Mouse (Mus musculus): ENCODE data around the gene Tbxa2r. TPM values are rescaled to one million over a fixed set of nuclear protein-coding genes. Genes with fewer than 3 reads are reported as not detected.

The Tbxa2r gene
- polyA plus RNA-seq, 1 experiment, result 0.16 TPM

GRCm38 (mm10) chr10:81299585-81300351 is 28.8 kb upstream of the Tbxa2r start:
- H3ac ChIP-seq (ENCODE audit: control insufficient read depth, insufficient read length), result no peak overlapping the region
- no peak for TF ChIP-seq POLR2A (IDR thresholded peaks at IDR 0.05; ENCODE audit: insufficient read length, low read depth)
- TF ChIP-seq TCF12 (IDR thresholded peaks at IDR 0.05; ENCODE audit: insufficient read depth, poor library complexity, severe bottlenecking), result no peak
- no peak for TF ChIP-seq MAX (IDR thresholded peaks at IDR 0.05; ENCODE audit: low read depth)
- TF ChIP-seq E2F4 (IDR thresholded peaks at IDR 0.05; ENCODE audit: insufficient read depth), result no peak
- no peak for TF ChIP-seq POLR2AphosphoS2 (IDR thresholded peaks at IDR 0.05; ENCODE audit: insufficient read length, low read depth)
- no peak for TF ChIP-seq REST (IDR thresholded peaks at IDR 0.05; ENCODE audit: insufficient read depth, insufficient read length)
- TF ChIP-seq TCF3 (IDR thresholded peaks at IDR 0.05; ENCODE audit: insufficient read length, low read depth), result no peak
- TF ChIP-seq CEBPB (IDR thresholded peaks at IDR 0.05; ENCODE audit: insufficient read depth, poor library complexity, severe bottlenecking), result no peak
- TF ChIP-seq SRF (IDR thresholded peaks at IDR 0.05; ENCODE audit: control insufficient read depth, insufficient read length, low read depth), result no peak
- TF ChIP-seq USF1 (IDR thresholded peaks at IDR 0.05; ENCODE audit: low read depth), result no peak
- no peak for TF ChIP-seq MYOG (IDR thresholded peaks at IDR 0.05; ENCODE audit: control insufficient read depth in 1 of 3, insufficient read depth in 1 of 3, insufficient read length in 2 of 3, low read depth in 2 of 3)
- no peak for TF ChIP-seq MYOD1 (IDR thresholded peaks at IDR 0.05; ENCODE audit: control insufficient read depth in 1 of 3, insufficient read length in 2 of 3, low read depth in 2 of 3)
- no peak overlapping the region for H3K4me2 ChIP-seq (ENCODE audit: low read depth)
- peaks cover 45% of the 10 kb centered on the region for H3K79me2 ChIP-seq (ENCODE audit: control insufficient read depth, insufficient read depth)
- H3K36me3 ChIP-seq (ENCODE audit: control insufficient read depth, insufficient read depth), result no peaks in the 10 kb centered on the region
- H3K27me3 ChIP-seq (ENCODE audit: control insufficient read depth, insufficient read depth, insufficient read length), result no peaks in the 10 kb centered on the region
- no peak overlapping the region for H3K4me3 ChIP-seq

GRCm38 (mm10) chr10:81300352-81300907 is 28.1 kb upstream of the Tbxa2r start:
- TF ChIP-seq TCF12 (IDR thresholded peaks at IDR 0.05; ENCODE audit: insufficient read depth, poor library complexity, severe bottlenecking) (no peak), POLR2AphosphoS2 (IDR thresholded peaks at IDR 0.05; ENCODE audit: insufficient read length, low read depth) (no peak), SRF (IDR thresholded peaks at IDR 0.05; ENCODE audit: control insufficient read depth, insufficient read length, low read depth) (no peak), MAX (IDR thresholded peaks at IDR 0.05; ENCODE audit: low read depth) (no peak), USF1 (IDR thresholded peaks at IDR 0.05; ENCODE audit: low read depth) (no peak), MYOG (IDR thresholded peaks at IDR 0.05; ENCODE audit: control insufficient read depth in 1 of 3, insufficient read depth in 1 of 3, insufficient read length in 2 of 3, low read depth in 2 of 3) (no peak), REST (IDR thresholded peaks at IDR 0.05; ENCODE audit: insufficient read depth, insufficient read length) (no peak), CEBPB (IDR thresholded peaks at IDR 0.05; ENCODE audit: insufficient read depth, poor library complexity, severe bottlenecking) (no peak), POLR2A (IDR thresholded peaks at IDR 0.05; ENCODE audit: insufficient read length, low read depth) (no peak), MYOD1 (IDR thresholded peaks at IDR 0.05; ENCODE audit: control insufficient read depth in 1 of 3, insufficient read length in 2 of 3, low read depth in 2 of 3) (no peak), E2F4 (IDR thresholded peaks at IDR 0.05; ENCODE audit: insufficient read depth) (no peak), TCF3 (IDR thresholded peaks at IDR 0.05; ENCODE audit: insufficient read length, low read depth) (no peak)
- Histone ChIP-seq H3K79me2 (ENCODE audit: control insufficient read depth, insufficient read depth) (peaks cover 40% of the 10 kb centered on the region), H3K4me2 (ENCODE audit: low read depth) (no peak overlapping the region), H3K36me3 (ENCODE audit: control insufficient read depth, insufficient read depth) (no peaks in the 10 kb centered on the region), H3K4me3 (no peak overlapping the region), H3K27me3 (ENCODE audit: control insufficient read depth, insufficient read depth, insufficient read length) (no peaks in the 10 kb centered on the region), H3ac (ENCODE audit: control insufficient read depth, insufficient read length) (no peak overlapping the region)

GRCm38 (mm10) chr10:81301321-81301720 is 27.2 kb upstream of the Tbxa2r start:
- H3K4me3 ChIP-seq, result no peak overlapping the region
- H3K27me3 ChIP-seq (ENCODE audit: control insufficient read depth, insufficient read depth, insufficient read length), result no peaks in the 10 kb centered on the region
- H3K4me2 ChIP-seq (ENCODE audit: low read depth), result no peak overlapping the region
- H3K79me2 ChIP-seq (ENCODE audit: control insufficient read depth, insufficient read depth), result peaks cover 33% of the 10 kb centered on the region
- H3K36me3 ChIP-seq (ENCODE audit: control insufficient read depth, insufficient read depth), result no peaks in the 10 kb centered on the region
- no peak overlapping the region for H3ac ChIP-seq (ENCODE audit: control insufficient read depth, insufficient read length)
- TF ChIP-seq USF1 (IDR thresholded peaks at IDR 0.05; ENCODE audit: low read depth), result no peak
- TF ChIP-seq POLR2A (IDR thresholded peaks at IDR 0.05; ENCODE audit: insufficient read length, low read depth), result no peak
- TF ChIP-seq CEBPB (IDR thresholded peaks at IDR 0.05; ENCODE audit: insufficient read depth, poor library complexity, severe bottlenecking), result no peak
- TF ChIP-seq E2F4 (IDR thresholded peaks at IDR 0.05; ENCODE audit: insufficient read depth), result no peak
- no peak for TF ChIP-seq TCF12 (IDR thresholded peaks at IDR 0.05; ENCODE audit: insufficient read depth, poor library complexity, severe bottlenecking)
- no peak for TF ChIP-seq POLR2AphosphoS2 (IDR thresholded peaks at IDR 0.05; ENCODE audit: insufficient read length, low read depth)
- TF ChIP-seq MYOG (IDR thresholded peaks at IDR 0.05; ENCODE audit: control insufficient read depth in 1 of 3, insufficient read depth in 1 of 3, insufficient read length in 2 of 3, low read depth in 2 of 3), result no peak
- TF ChIP-seq MAX (IDR thresholded peaks at IDR 0.05; ENCODE audit: low read depth), result no peak
- no peak for TF ChIP-seq TCF3 (IDR thresholded peaks at IDR 0.05; ENCODE audit: insufficient read length, low read depth)
- TF ChIP-seq SRF (IDR thresholded peaks at IDR 0.05; ENCODE audit: control insufficient read depth, insufficient read length, low read depth), result no peak
- TF ChIP-seq REST (IDR thresholded peaks at IDR 0.05; ENCODE audit: insufficient read depth, insufficient read length), result no peak
- TF ChIP-seq MYOD1 (IDR thresholded peaks at IDR 0.05; ENCODE audit: control insufficient read depth in 1 of 3, insufficient read length in 2 of 3, low read depth in 2 of 3), result no peak

- H3K4me2 ChIP-seq (ENCODE audit: low read depth), result peak overlapping the region; percentile 22
- H3K79me2 ChIP-seq (ENCODE audit: control insufficient read depth, insufficient read depth), result peaks cover 26% of the 10 kb centered on the region
- H3K27me3 ChIP-seq (ENCODE audit: control insufficient read depth, insufficient read depth, insufficient read length), result no peaks in the 10 kb centered on the region
- H3ac ChIP-seq (ENCODE audit: control insufficient read depth, insufficient read length), result no peak overlapping the region
- H3K4me3 ChIP-seq, result no peak overlapping the region
- no peaks in the 10 kb centered on the region for H3K36me3 ChIP-seq (ENCODE audit: control insufficient read depth, insufficient read depth)
- no peak for TF ChIP-seq TCF12 (IDR thresholded peaks at IDR 0.05; ENCODE audit: insufficient read depth, poor library complexity, severe bottlenecking)
- TF ChIP-seq REST (IDR thresholded peaks at IDR 0.05; ENCODE audit: insufficient read depth, insufficient read length), result no peak
- no peak for TF ChIP-seq POLR2A (IDR thresholded peaks at IDR 0.05; ENCODE audit: insufficient read length, low read depth)
- no peak for TF ChIP-seq MAX (IDR thresholded peaks at IDR 0.05; ENCODE audit: low read depth)
- no peak for TF ChIP-seq POLR2AphosphoS2 (IDR thresholded peaks at IDR 0.05; ENCODE audit: insufficient read length, low read depth)
- TF ChIP-seq E2F4 (IDR thresholded peaks at IDR 0.05; ENCODE audit: insufficient read depth), result no peak
- TF ChIP-seq TCF3 (IDR thresholded peaks at IDR 0.05; ENCODE audit: insufficient read length, low read depth), result no peak
- TF ChIP-seq MYOD1 (IDR thresholded peaks at IDR 0.05; ENCODE audit: control insufficient read depth in 1 of 3, insufficient read length in 2 of 3, low read depth in 2 of 3), result no peak
- no peak for TF ChIP-seq USF1 (IDR thresholded peaks at IDR 0.05; ENCODE audit: low read depth)
- TF ChIP-seq MYOG (IDR thresholded peaks at IDR 0.05; ENCODE audit: control insufficient read depth in 1 of 3, insufficient read depth in 1 of 3, insufficient read length in 2 of 3, low read depth in 2 of 3), result no peak
- TF ChIP-seq SRF (IDR thresholded peaks at IDR 0.05; ENCODE audit: control insufficient read depth, insufficient read length, low read depth), result no peak
- TF ChIP-seq CEBPB (IDR thresholded peaks at IDR 0.05; ENCODE audit: insufficient read depth, poor library complexity, severe bottlenecking), result no peak
These were observed 26.2 kb upstream of the Tbxa2r start for GRCm38 (mm10) chr10:81302288-81302687.
